Mouse (Mus musculus) liver, embryonic 14.5 days (tissue): ENCODE data around the gene Gprasp1.

ENCODE experiments used
- CTCF ChIP-seq: IDR thresholded peaks from 2 replicates; pipeline ENCODE4 v1.5.1; 2016; ENCODE audit warnings: antibody characterized with exemption, low read depth, control low read depth
- EP300 ChIP-seq: IDR thresholded peaks from 2 replicates; pipeline ENCODE4 v1.6.1; 2016; ENCODE audit warnings: antibody characterized with exemption, low read depth

DNA sequence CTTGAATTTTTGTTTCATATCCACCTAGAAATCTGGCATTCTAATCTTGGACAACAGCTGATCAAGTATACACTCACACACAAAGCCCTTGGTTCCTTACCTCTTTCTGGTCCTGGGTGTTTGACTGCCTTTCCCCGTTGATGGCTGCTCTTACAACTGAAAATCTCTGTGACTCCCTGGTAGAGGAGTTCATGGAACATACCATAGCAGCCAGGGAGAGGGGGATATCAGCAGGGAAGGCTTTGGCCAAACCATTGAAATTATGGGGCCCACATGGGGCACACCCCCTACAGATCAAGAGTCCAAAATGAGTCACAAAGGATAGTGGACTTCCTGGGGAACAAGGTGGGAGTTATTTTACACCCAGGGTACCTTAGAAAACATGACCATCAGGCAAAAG, 48.9 kb upstream of the Gprasp1 start, which contains the start of gene Tcp11x2:
- no peak for TF ChIP-seq CTCF
- TF ChIP-seq EP300, result no peak
